Mouse (Mus musculus) MEL (cell line): ENCODE results near the gene Gm2696. TPM values are rescaled to one million over a fixed set of nuclear protein-coding genes. Genes with fewer than 3 reads are reported as not detected.
"Not testable (repeated sequence)": the region's sequence is repeated elsewhere in the genome, so short reads cannot be mapped to it uniquely, and the experiment has no call there.

ENCODE experiments used
- DNase-seq: peaks from one replicate; pipeline ENCODE4 v3.0.0; 2011; ENCODE audit warnings: low read depth, low spot score
- H3K27ac ChIP-seq: 2 replicates; pipeline ENCODE4 v1.5.1; 2012; ENCODE audit warnings: low read depth, mild to moderate bottlenecking, control low read depth, low read length, moderate library complexity; ENCODE audit not compliant: control insufficient read depth
- H3K27me3 ChIP-seq, 2 experiments: fragments of 150-350 bp in 1 of 2; sonication (generic) in 1 of 2; 2 replicates each; pipeline ENCODE4 v1.6.1; 2012; ENCODE audit warnings: low read length in 2 of 2, mild to moderate bottlenecking in 2 of 2, improper control_type of control experiment in 1 of 2, moderate library complexity in 1 of 2; ENCODE audit not compliant: insufficient read depth in 2 of 2, control insufficient read depth in 1 of 2
- H3K36me3 ChIP-seq, 2 experiments: 2 replicates each; pipeline ENCODE4 v1.6.1; 2012 to 2014; ENCODE audit warnings: low read length in 2 of 2, improper control_type of control experiment in 1 of 2, inconsistent platforms in 1 of 2, mild to moderate bottlenecking in 1 of 2; ENCODE audit not compliant: insufficient read depth in 2 of 2, control insufficient read depth in 1 of 2
- H3K4me1 ChIP-seq, 2 experiments: fragments of 150-350 bp in 1 of 2; sonication (generic) in 1 of 2; 2 replicates each; pipeline ENCODE4 v1.6.1; 2012; ENCODE audit warnings: low read length in 2 of 2, improper control_type of control experiment in 1 of 2, mild to moderate bottlenecking in 1 of 2; ENCODE audit not compliant: insufficient read depth in 2 of 2, control insufficient read depth in 1 of 2
- H3K4me3 ChIP-seq, 2 experiments: fragments of 150-350 bp in 1 of 2; sonication (generic) in 1 of 2; 2 replicates each; pipeline ENCODE4 v1.5.1; 2012; ENCODE audit warnings: low read depth in 2 of 2, low read length in 2 of 2, mild to moderate bottlenecking in 2 of 2, moderate library complexity in 2 of 2, control low read depth in 1 of 2, improper control_type of control experiment in 1 of 2; ENCODE audit not compliant: control insufficient read depth in 1 of 2, insufficient read depth in 1 of 2
- H3K79me2 ChIP-seq: 2 replicates; pipeline ENCODE4 v1.6.1; 2012; ENCODE audit warnings: mild to moderate bottlenecking, low read length, moderate library complexity; ENCODE audit not compliant: control insufficient read depth, poor library complexity, insufficient read depth
- H3K9ac ChIP-seq: 2 replicates; pipeline ENCODE4 v1.6.1; 2012; ENCODE audit warnings: low read depth, mild to moderate bottlenecking, control low read depth, low read length, moderate library complexity; ENCODE audit not compliant: control insufficient read depth, poor library complexity, severe bottlenecking
- H3K9me3 ChIP-seq: fragments of 150-350 bp; sonication (generic); replicated peaks from 2 replicates; pipeline ENCODE4 v1.6.1; 2012; ENCODE audit warnings: mild to moderate bottlenecking, low read length, improper control_type of control experiment, moderate library complexity; ENCODE audit not compliant: insufficient read depth
- CTCF ChIP-seq, 3 experiments: IDR thresholded peaks in 2 of 3; conservative IDR thresholded peaks in 1 of 3; 2 replicates each; pipeline ENCODE4 v1.5.1; 2011 to 2012; ENCODE audit warnings: low read length in 3 of 3, low read depth in 2 of 3, mild to moderate bottlenecking in 2 of 3, improper control_type of control experiment in 1 of 3, inconsistent platforms in 1 of 3, mixed read lengths in 1 of 3, moderate library complexity in 1 of 3; ENCODE audit not compliant: control insufficient read depth in 1 of 3, insufficient read depth in 1 of 3, poor library complexity in 1 of 3, severe bottlenecking in 1 of 3
- EP300 ChIP-seq, 2 experiments: IDR thresholded peaks; 2 replicates each; pipeline ENCODE4 v1.6.1; 2011; ENCODE audit warnings: improper control_type of control experiment in 2 of 2, low read length in 2 of 2, low read depth in 1 of 2, mild to moderate bottlenecking in 1 of 2
- ETS1 ChIP-seq: IDR thresholded peaks from 2 replicates; pipeline ENCODE4 v1.6.1; 2012; ENCODE audit warnings: low read depth, mild to moderate bottlenecking, inconsistent platforms, low read length, improper control_type of control experiment, moderate library complexity
- GABPA ChIP-seq: IDR thresholded peaks from 2 replicates; pipeline ENCODE4 v1.6.1; 2012; ENCODE audit warnings: low read depth, mild to moderate bottlenecking, inconsistent platforms, low read length, improper control_type of control experiment, moderate library complexity
- HCFC1 ChIP-seq: IDR thresholded peaks from 2 replicates; pipeline ENCODE4 v1.6.1; 2012; ENCODE audit warnings: low read depth, mild to moderate bottlenecking, inconsistent platforms, low read length, improper control_type of control experiment, moderate library complexity
- MAFK ChIP-seq: IDR thresholded peaks from 2 replicates; pipeline ENCODE4 v1.6.1; 2011; ENCODE audit warnings: low read depth, mild to moderate bottlenecking, low read length, improper control_type of control experiment, borderline replicate concordance
- MXI1 ChIP-seq: IDR thresholded peaks from 2 replicates; pipeline ENCODE4 v1.6.1; 2011; ENCODE audit warnings: mild to moderate bottlenecking, low read depth, low read length, improper control_type of control experiment
- POLR2AphosphoS2 ChIP-seq: IDR thresholded peaks from 2 replicates; pipeline ENCODE4 v1.6.1; 2011; ENCODE audit warnings: low read length, improper control_type of control experiment
- POLR2AphosphoS5 ChIP-seq: IDR thresholded peaks from 2 replicates; pipeline ENCODE4 v1.6.1; 2012; ENCODE audit warnings: low read depth, borderline replicate concordance, mild to moderate bottlenecking, inconsistent platforms, low read length, moderate library complexity, mixed read lengths
- RAD21 ChIP-seq: IDR thresholded peaks from 2 replicates; pipeline ENCODE4 v1.6.1; 2011; ENCODE audit warnings: mild to moderate bottlenecking, low read depth, low read length, improper control_type of control experiment
- SIN3A ChIP-seq: IDR thresholded peaks from 2 replicates; pipeline ENCODE4 v1.6.1; 2012; ENCODE audit warnings: low read length, improper control_type of control experiment, inconsistent platforms
- SMC3 ChIP-seq: IDR thresholded peaks from 2 replicates; pipeline ENCODE4 v1.6.1; 2011; ENCODE audit warnings: low read depth, low read length, improper control_type of control experiment
- TAL1 ChIP-seq: IDR thresholded peaks from 2 replicates; pipeline ENCODE4 v1.6.1; 2012; ENCODE audit warnings: mild to moderate bottlenecking, inconsistent platforms, low read length, moderate library complexity, mixed read lengths
- TCF12 ChIP-seq: IDR thresholded peaks from 2 replicates; pipeline ENCODE4 v1.6.1; 2014; ENCODE audit warnings: low read depth, mild to moderate bottlenecking, inconsistent platforms, low read length, improper control_type of control experiment, moderate library complexity
- UBTF ChIP-seq: IDR thresholded peaks from 2 replicates; pipeline ENCODE4 v1.6.1; 2012; ENCODE audit warnings: low read depth, mild to moderate bottlenecking, inconsistent platforms, low read length, improper control_type of control experiment, moderate library complexity, borderline replicate concordance; ENCODE audit not compliant: insufficient read depth
- USF2 ChIP-seq, 2 experiments: IDR thresholded peaks; 2 replicates each; pipeline ENCODE4 v1.6.1; 2011 to 2012; ENCODE audit warnings: improper control_type of control experiment in 2 of 2, low read length in 2 of 2, borderline replicate concordance in 1 of 2, inconsistent platforms in 1 of 2, low read depth in 1 of 2, mild to moderate bottlenecking in 1 of 2; ENCODE audit not compliant: insufficient read depth in 1 of 2
- ZC3H11A ChIP-seq: IDR thresholded peaks from 2 replicates; pipeline ENCODE4 v1.6.1; 2012; ENCODE audit warnings: low read depth, mild to moderate bottlenecking, inconsistent platforms, low read length, improper control_type of control experiment
- ZKSCAN1 ChIP-seq: IDR thresholded peaks from 2 replicates; pipeline ENCODE4 v1.6.1; 2012; ENCODE audit warnings: low read depth, mild to moderate bottlenecking, inconsistent platforms, low read length, improper control_type of control experiment, moderate library complexity
- ZNF384 ChIP-seq: IDR thresholded peaks from 2 replicates; pipeline ENCODE4 v1.6.1; 2012; ENCODE audit warnings: low read depth, mild to moderate bottlenecking, inconsistent platforms, low read length, improper control_type of control experiment
- polyA plus RNA-seq, 2 experiments: library from polyadenylated mRNA; stranded (reverse) in 1 of 2; unstranded in 1 of 2; fragments of >175 nt in 1 of 2; fragments of >200 nt in 1 of 2; gene quantifications; 2 replicates each; pipeline versions ENCODE4 v1.2.1 to v1.2.4; 2012; ENCODE audit warnings: low replicate concordance in 2 of 2, low read depth in 1 of 2; ENCODE audit not compliant: insufficient read length in 2 of 2, insufficient read depth in 1 of 2, missing spikeins in 1 of 2
- total RNA-seq: library from RNA; depleted of rRNA; stranded (reverse); fragments of 300-350 nt; gene quantifications from 2 replicates; pipeline ENCODE4 v1.2.3, GENCODE M21; 2012

Gene Gm2696
- total and polyA plus RNA-seq, 3 experiments: not detected

DNA sequence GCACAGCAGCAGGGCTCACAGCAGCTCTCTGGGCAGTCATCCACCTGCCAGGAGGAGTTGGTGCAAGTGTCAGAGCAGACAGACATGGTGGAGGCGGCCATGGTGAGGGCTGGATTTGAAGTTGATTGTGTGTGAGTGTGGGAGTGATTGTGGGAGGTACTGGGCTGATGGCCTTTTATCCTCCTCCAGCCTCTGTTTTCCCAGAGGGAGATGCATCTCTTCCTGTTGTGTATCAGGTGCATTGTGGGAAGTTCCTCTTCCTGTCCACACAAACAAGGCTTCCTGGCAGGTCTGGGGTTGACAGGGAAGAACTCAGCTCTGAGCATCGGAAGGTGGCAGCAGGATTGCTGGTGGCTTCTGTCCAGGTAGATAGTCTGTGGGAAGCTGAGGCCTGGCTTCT lies 19.5 kb upstream of the Gm2696 start, which contains the start of gene Gm9639:
Gene Gm9639 (minus strand): TSS at position 101 of the 400 bp plus-strand sequence.
- H3K27ac ChIP-seq: no peak within 1 kb of the TSS
- H3K9ac ChIP-seq: no peak within 1 kb of the TSS
- TF ChIP-seq HCFC1: no peak
- no peak for TF ChIP-seq SIN3A
- no peak for TF ChIP-seq TAL1
- no peak for TF ChIP-seq MXI1
- TF ChIP-seq CTCF (IDR thresholded peaks at IDR 0.05 in 2 of 3, conservative IDR thresholded peaks at IDR 0.05 in 1 of 3; ENCODE audit: control insufficient read depth in 1 of 3, insufficient read depth in 1 of 3, low read depth in 2 of 3, low read length in 3 of 3, poor library complexity in 1 of 3, severe bottlenecking in 1 of 3): no peak
- no peak for TF ChIP-seq ZC3H11A
- TF ChIP-seq SMC3: no peak
- no peak for TF ChIP-seq POLR2AphosphoS2
- TF ChIP-seq MAFK: no peak
- no peak for TF ChIP-seq EP300 (IDR thresholded peaks at IDR 0.05; ENCODE audit: low read depth in 1 of 2, low read length in 2 of 2)
- TF ChIP-seq ZKSCAN1: no peak
- no peak for TF ChIP-seq RAD21
- no peak for TF ChIP-seq POLR2AphosphoS5
- H3K36me3 ChIP-seq: no peaks in the 10 kb centered on the region
- no peaks in the 10 kb centered on the region for H3K79me2 ChIP-seq
- H3K4me1 ChIP-seq: no peaks in the 10 kb centered on the region
- DNase-seq: no peak
- H3K27me3 ChIP-seq: 0 out of 4 replicates have a peak, but pooled peaks cover 0 to 1% of the 10 kb centered on the region in 2 experiments
- no peaks in the 10 kb centered on the region for H3K9me3 ChIP-seq
- no peak within 1 kb of the TSS for H3K4me3 ChIP-seq

DNA sequence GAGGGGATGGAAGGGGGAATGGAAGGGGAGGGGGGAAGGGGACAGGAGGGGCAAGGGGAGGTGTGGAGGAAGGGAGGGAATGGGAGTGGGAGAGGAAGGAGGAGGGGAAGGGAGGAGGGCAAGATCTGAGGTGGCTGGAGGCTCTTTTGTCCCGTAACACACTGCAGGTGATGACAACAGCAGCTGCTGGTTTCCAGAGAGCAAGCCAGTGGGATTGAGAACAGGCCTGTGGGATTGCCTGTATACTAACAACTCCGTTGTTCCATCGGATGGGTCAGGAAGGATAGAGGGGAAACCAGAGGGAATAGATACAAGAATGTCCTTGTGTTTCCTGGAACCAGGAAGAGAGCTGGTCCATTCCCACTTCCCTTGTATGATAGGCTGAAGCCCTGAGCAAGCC lies 16.8 kb upstream of the Gm2696 start:
- TF ChIP-seq TCF12 (no peak), ETS1 (no peak), SMC3 (no peak), SIN3A (no peak), POLR2AphosphoS2 (no peak), RAD21 (no peak), GABPA (no peak), ZNF384 (no peak), HCFC1 (no peak), UBTF (no peak), CTCF (IDR thresholded peaks at IDR 0.05 in 2 of 3, conservative IDR thresholded peaks at IDR 0.05 in 1 of 3; ENCODE audit: control insufficient read depth in 1 of 3, insufficient read depth in 1 of 3, low read depth in 2 of 3, low read length in 3 of 3, poor library complexity in 1 of 3, severe bottlenecking in 1 of 3) (no peak), USF2 (IDR thresholded peaks at IDR 0.05; ENCODE audit: borderline replicate concordance in 1 of 2, insufficient read depth in 1 of 2, low read depth in 1 of 2, low read length in 2 of 2) (no peak)
- no peaks in the 10 kb centered on the region for H3K4me1 ChIP-seq
- peaks cover 0 to 6% of the 10 kb centered on the region in 2 experiments for H3K27me3 ChIP-seq
- no peak overlapping the region for H3K9ac ChIP-seq
- no peaks in the 10 kb centered on the region for H3K79me2 ChIP-seq
- DNase-seq: no peak
- H3K4me3 ChIP-seq: no peak overlapping the region
- no peaks in the 10 kb centered on the region for H3K9me3 ChIP-seq
- H3K36me3 ChIP-seq: no peaks in the 10 kb centered on the region
- H3K27ac ChIP-seq: no peak overlapping the region

DNA sequence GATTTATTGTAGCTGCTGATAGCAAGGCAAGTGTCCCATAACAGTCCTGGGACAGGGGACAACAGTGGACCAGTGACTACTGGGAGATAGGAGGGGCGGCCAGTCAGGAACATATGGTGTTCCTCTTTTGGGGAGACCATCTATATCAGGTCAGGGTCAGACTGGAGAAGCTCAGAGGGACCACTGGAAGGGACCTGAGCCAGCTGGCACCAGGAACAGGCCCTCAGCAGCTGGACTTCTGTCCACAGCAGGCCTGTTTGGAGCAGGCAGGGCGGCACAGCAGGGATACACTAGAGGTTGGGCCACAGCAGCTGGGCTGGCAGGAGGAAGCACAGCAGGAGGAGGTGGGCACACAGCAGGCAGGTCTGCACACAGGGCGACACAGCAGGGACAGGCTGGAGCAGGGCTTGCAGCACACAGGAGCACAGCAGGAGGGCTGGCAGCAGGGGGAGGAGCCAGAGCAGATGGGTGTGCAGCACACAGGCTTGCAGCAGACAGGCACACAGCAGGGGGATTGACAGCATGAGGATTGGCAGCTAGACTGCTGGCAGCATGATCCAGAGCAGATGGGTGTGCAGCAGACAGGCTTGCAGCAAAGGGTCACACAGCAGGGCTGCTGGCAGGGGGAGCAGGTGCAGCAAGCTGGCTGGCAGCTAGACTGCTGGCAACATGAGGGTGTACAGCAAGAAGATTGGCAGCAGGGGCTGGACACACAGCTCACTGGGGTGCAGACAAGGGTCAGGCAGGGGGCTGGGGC lies 16.1 kb upstream of the Gm2696 start:
- not testable (repeated sequence) for H3K9me3 ChIP-seq, H3K4me1 ChIP-seq, H3K9ac ChIP-seq, H3K79me2 ChIP-seq, H3K36me3 ChIP-seq, DNase-seq, H3K27ac ChIP-seq, H3K27me3 ChIP-seq, H3K4me3 ChIP-seq
